Mouse (Mus musculus) midbrain, embryonic 15.5 days (tissue): ENCODE results near the gene Ifitm1. TPM values are rescaled to one million over a fixed set of nuclear protein-coding genes. Genes with fewer than 3 reads are reported as not detected.

Experiments
- ATAC-seq: fragments of 200-750 bp; cut with Nextera tagmentation; replicated peaks from 2 replicates; pipeline ENCODE4 v1.8.0; 2017; ENCODE audit warnings: moderate TSS enrichment
- H3K27ac ChIP-seq: fragments of 300-500 bp; sonication (generic); 2 replicates; pipeline ENCODE4 v1.5.1; 2015; ENCODE audit warnings: mild to moderate bottlenecking, inconsistent platforms
- H3K27me3 ChIP-seq: fragments of 300-500 bp; sonication (generic); replicated peaks from 2 replicates; pipeline ENCODE4 v1.6.1; 2015; ENCODE audit warnings: inconsistent platforms
- H3K36me3 ChIP-seq: fragments of 300-500 bp; sonication (generic); replicated peaks from 2 replicates; pipeline ENCODE4 v1.6.1; 2015; ENCODE audit warnings: inconsistent platforms
- H3K4me1 ChIP-seq: fragments of 300-500 bp; sonication (generic); 2 replicates; pipeline ENCODE4 v1.6.1; 2015; ENCODE audit warnings: inconsistent platforms
- H3K4me2 ChIP-seq: fragments of 300-500 bp; sonication (generic); 2 replicates; pipeline ENCODE4 v1.6.1; 2015; ENCODE audit warnings: inconsistent platforms, mild to moderate bottlenecking, moderate library complexity
- H3K4me3 ChIP-seq: fragments of 300-500 bp; sonication (generic); 2 replicates; pipeline ENCODE4 v1.5.1; 2015; ENCODE audit warnings: mild to moderate bottlenecking, inconsistent platforms
- H3K9ac ChIP-seq: fragments of 300-500 bp; sonication (generic); 2 replicates; pipeline ENCODE4 v1.6.1; 2015; ENCODE audit warnings: mild to moderate bottlenecking, inconsistent platforms
- H3K9me3 ChIP-seq: fragments of 300-500 bp; sonication (generic); 2 replicates; pipeline ENCODE4 v1.6.1; 2016; ENCODE audit warnings: inconsistent platforms
- WGBS: fragments of 180-500 bp; shearing (Covaris S2); methylation state at CpG from one replicate; pipeline ENCODE4 v1.1.7; 2015; ENCODE audit warnings: mixed read lengths; 5-methylcytosine and 5-hydroxymethylcytosine counted together
- polyA plus RNA-seq: library from polyadenylated mRNA; unstranded; fragments of >200 nt; fragmentation: Nextera tagmentation; extraction: Ambion mirVana; gene quantifications from 2 replicates; pipeline ENCODE4 v1.2.1, GENCODE M21; 2015

The Ifitm1 gene
- polyA plus RNA-seq, result 14.9 and 18.8 TPM in 2 replicates

- WGBS, result 82% methylated on average over 4 of the region's 4 CpGs
- no peaks in the 10 kb centered on the region for H3K9me3 ChIP-seq
- no peaks in the 10 kb centered on the region for H3K36me3 ChIP-seq
- no peaks in the 10 kb centered on the region for H3K4me1 ChIP-seq
- no peak within 1 kb of the TSS for H3K9ac ChIP-seq
- H3K4me2 ChIP-seq, result no peak within 1 kb of the TSS
- no peaks in the 10 kb centered on the region for H3K27me3 ChIP-seq
- no peak within 1 kb of the TSS for H3K4me3 ChIP-seq
- ATAC-seq, result no peak
- H3K27ac ChIP-seq, result no peak within 1 kb of the TSS
These were observed at the start of gene Ifitm1 for GRCm38 (mm10) chr7:140966921-140967320. Gene Ifitm1, plus strand, starts transcription at chr7:140967221.

- Histone ChIP-seq H3K4me3 (no peak overlapping the region), H3K36me3 (no peaks in the 10 kb centered on the region), H3K4me2 (no peak overlapping the region), H3K27me3 (peaks cover 61% of the 10 kb centered on the region), H3K9ac (no peak overlapping the region), H3K4me1 (peaks cover 19% of the 10 kb centered on the region), H3K9me3 (no peaks in the 10 kb centered on the region), H3K27ac (no peak overlapping the region)
- WGBS, result 78% methylated on average over 4 of the region's 4 CpGs
- ATAC-seq, result no peak
These were observed 47.1 kb upstream of the Ifitm1 start for GRCm38 (mm10) chr7:140919911-140920310.

GRCm38 (mm10) chr7:140920418-140921029 is 46.5 kb upstream of the Ifitm1 start, which contains the start of gene Nlrp6:
Gene Nlrp6, plus strand, starts transcription at chr7:140920902.
- WGBS, result 76% methylated on average over 8 of the region's 8 CpGs
- H3K9me3 ChIP-seq, result no peaks in the 10 kb centered on the region
- no peak within 1 kb of the TSS for H3K9ac ChIP-seq
- H3K27ac ChIP-seq, result no peak within 1 kb of the TSS
- no peak for ATAC-seq
- H3K4me2 ChIP-seq, result peak within 1 kb of the TSS; percentile 97; the same call in 1 of the 2 replicates
- peaks cover 19% of the 10 kb centered on the region for H3K4me1 ChIP-seq
- H3K4me3 ChIP-seq, result no peak within 1 kb of the TSS
- peaks cover 63% of the 10 kb centered on the region for H3K27me3 ChIP-seq
- no peaks in the 10 kb centered on the region for H3K36me3 ChIP-seq

GRCm38 (mm10) chr7:140921225-140921975 is 45.6 kb upstream of the Ifitm1 start:
- Histone ChIP-seq H3K27me3 (peaks cover 63% of the 10 kb centered on the region), H3K4me2 (peak overlapping the region; percentile 97), H3K36me3 (no peaks in the 10 kb centered on the region), H3K27ac (no peak overlapping the region), H3K4me3 (no peak overlapping the region; the same call in 1 of the 2 replicates), H3K9ac (no peak overlapping the region), H3K4me1 (peaks cover 19% of the 10 kb centered on the region), H3K9me3 (no peaks in the 10 kb centered on the region)
- 27% methylated on average over 22 of the region's 22 CpGs for WGBS
- no peak for ATAC-seq

- Histone ChIP-seq H3K36me3 (no peaks in the 10 kb centered on the region), H3K9me3 (no peaks in the 10 kb centered on the region), H3K4me2 (peak overlapping the region; percentile 97), H3K27ac (no peak overlapping the region), H3K4me1 (peaks cover 19% of the 10 kb centered on the region), H3K9ac (peak overlapping the region; percentile 35), H3K4me3 (peak overlapping the region; percentile 48), H3K27me3 (peaks cover 63% of the 10 kb centered on the region)
- peak; percentile 50 for ATAC-seq
- WGBS, result under 1% methylated on average over 49 of the region's 49 CpGs
These were observed 44.5 kb upstream of the Ifitm1 start for GRCm38 (mm10) chr7:140922398-140923069.

- H3K9me3 ChIP-seq, result no peaks in the 10 kb centered on the region
- H3K4me3 ChIP-seq, result peak overlapping the region; percentile 48
- H3K36me3 ChIP-seq, result no peaks in the 10 kb centered on the region
- peaks cover 19% of the 10 kb centered on the region for H3K4me1 ChIP-seq
- H3K27ac ChIP-seq, result no peak overlapping the region
- H3K9ac ChIP-seq, result peak overlapping the region; percentile 35; the same call in 1 of the 2 replicates
- peak overlapping the region; percentile 97 for H3K4me2 ChIP-seq
- H3K27me3 ChIP-seq, result peaks cover 63% of the 10 kb centered on the region
- 0 out of 2 replicates have a peak, but pooled peaks have one; percentile 24 for ATAC-seq
- WGBS, result 23% methylated on average over 30 of the region's 30 CpGs
These were observed 43.8 kb upstream of the Ifitm1 start for GRCm38 (mm10) chr7:140923070-140923775.

- no peak for ATAC-seq
- no peak overlapping the region for H3K4me3 ChIP-seq
- no peak overlapping the region for H3K9ac ChIP-seq
These were observed 39.8 kb upstream of the Ifitm1 start for GRCm38 (mm10) chr7:140927181-140927580.

GRCm38 (mm10) chr7:140938436-140938835 is 28.6 kb upstream of the Ifitm1 start:
- Histone ChIP-seq H3K27me3 (0 out of 2 replicates have a peak, but pooled peaks cover 3% of the 10 kb centered on the region), H3K27ac (no peak overlapping the region), H3K4me2 (no peak overlapping the region), H3K9ac (no peak overlapping the region), H3K4me1 (peaks cover 9% of the 10 kb centered on the region), H3K4me3 (no peak overlapping the region), H3K9me3 (no peaks in the 10 kb centered on the region), H3K36me3 (no peaks in the 10 kb centered on the region)
- ATAC-seq, result no peak
- WGBS, result 51% methylated on average over 3 of the region's 3 CpGs

More at GRCm38 (mm10) chr7:140927181-140927580, 39.8 kb upstream of the Ifitm1 start:
- Histone ChIP-seq H3K4me1 (peaks cover 15% of the 10 kb centered on the region), H3K27me3 (peaks cover 29% of the 10 kb centered on the region), H3K4me2 (no peak overlapping the region), H3K27ac (no peak overlapping the region), H3K36me3 (no peaks in the 10 kb centered on the region), H3K9me3 (no peaks in the 10 kb centered on the region)
- 86% methylated on average over 6 of the region's 6 CpGs for WGBS

- ATAC-seq, result no peak
These were observed 28.1 kb upstream of the Ifitm1 start for GRCm38 (mm10) chr7:140938896-140939295.

GRCm38 (mm10) chr7:140939669-140940171 is 27.3 kb upstream of the Ifitm1 start:
- Histone ChIP-seq H3K4me2 (no peak overlapping the region), H3K36me3 (no peaks in the 10 kb centered on the region), H3K4me1 (peaks cover 9% of the 10 kb centered on the region), H3K27me3 (0 out of 2 replicates have a peak, but pooled peaks cover 3% of the 10 kb centered on the region), H3K27ac (no peak overlapping the region), H3K4me3 (no peak overlapping the region), H3K9me3 (no peaks in the 10 kb centered on the region), H3K9ac (no peak overlapping the region)
- 12% methylated on average over 7 of the region's 8 CpGs for WGBS
- ATAC-seq, result no peak

More at GRCm38 (mm10) chr7:140938896-140939295, 28.1 kb upstream of the Ifitm1 start:
- Histone ChIP-seq H3K4me1 (peaks cover 9% of the 10 kb centered on the region), H3K4me3 (no peak overlapping the region), H3K4me2 (no peak overlapping the region), H3K36me3 (no peaks in the 10 kb centered on the region), H3K27me3 (0 out of 2 replicates have a peak, but pooled peaks cover 3% of the 10 kb centered on the region), H3K9ac (no peak overlapping the region), H3K27ac (no peak overlapping the region), H3K9me3 (no peaks in the 10 kb centered on the region)
- 20% methylated on average over 2 of the region's 2 CpGs for WGBS

- Histone ChIP-seq H3K36me3 (no peaks in the 10 kb centered on the region), H3K9me3 (no peaks in the 10 kb centered on the region), H3K4me1 (peaks cover 9% of the 10 kb centered on the region), H3K4me3 (peak within 1 kb of the TSS; percentile 41), H3K9ac (peak within 1 kb of the TSS; percentile 38), H3K27me3 (0 out of 2 replicates have a peak, but pooled peaks cover 3% of the 10 kb centered on the region), H3K4me2 (peak within 1 kb of the TSS; percentile 56), H3K27ac (no peak within 1 kb of the TSS)
- 4% methylated on average over 33 of the region's 33 CpGs for WGBS
- peak; percentile 88 for ATAC-seq
These were observed 25.6 kb upstream of the Ifitm1 start, which contains the start of gene Pgghg for GRCm38 (mm10) chr7:140941222-140942051. Gene Pgghg, plus strand, starts transcription at chr7:140941391.
